Mouse (Mus musculus): ENCODE measurements around the gene Ces1g. TPM values are rescaled to one million over a fixed set of nuclear protein-coding genes. Genes with fewer than 3 reads are reported as not detected.

Gene Ces1g
- polyA plus RNA-seq (2012; rRNA removed), result not detected in 2 replicates

DNA sequence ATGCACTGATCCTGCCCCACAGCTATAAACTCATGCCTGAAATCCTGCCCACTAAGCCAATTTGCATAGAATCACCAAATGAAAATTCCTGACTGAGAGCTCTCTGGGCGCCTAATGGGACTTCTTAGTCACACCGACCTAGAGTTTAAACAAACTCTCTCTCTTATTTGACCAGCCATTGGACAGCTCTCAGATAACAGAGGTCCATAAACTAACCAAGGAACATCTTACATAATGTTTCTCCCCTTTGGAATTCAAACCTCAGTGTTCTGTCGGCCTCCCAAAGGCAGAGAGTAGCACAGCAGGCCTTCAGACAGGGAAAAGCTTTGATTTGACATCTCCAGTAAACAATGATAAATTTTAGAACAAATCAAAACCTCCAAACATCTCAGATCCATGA is at the start of gene Ces1g:
Gene Ces1g (minus strand): TSS at position 102 of the 400 bp plus-strand sequence.
- TF ChIP-seq POLR2A (IDR thresholded peaks at IDR 0.05; ENCODE audit: borderline replicate concordance, extremely low read depth, insufficient read depth, insufficient read length, poor library complexity, severe bottlenecking), result no peak
- no peak for TF ChIP-seq CTCF (IDR thresholded peaks at IDR 0.05; ENCODE audit: borderline replicate concordance, extremely low read depth, insufficient read depth, insufficient read length)
- peak; percentile 15 for DNase-seq (ENCODE audit: low read depth)

DNA sequence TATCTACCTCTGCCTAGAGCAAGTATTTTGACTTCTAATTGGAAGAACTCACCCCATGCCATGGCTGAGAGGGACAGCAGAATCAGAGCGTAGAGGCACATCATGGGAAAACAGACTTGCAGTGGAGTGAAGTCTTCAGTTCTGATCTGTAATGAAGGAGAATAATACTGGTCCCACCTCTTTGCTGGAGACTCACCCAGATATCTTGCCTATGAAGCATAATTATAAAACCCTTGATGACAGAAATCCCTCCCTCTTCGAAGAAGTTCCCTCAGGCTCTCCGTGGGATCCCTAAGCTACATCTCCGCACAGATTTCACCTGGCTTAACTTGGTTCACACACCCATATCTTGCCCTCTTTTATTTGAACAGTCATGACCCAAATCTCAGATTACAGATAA is 42.5 kb upstream of the Ces1g start, which contains the start of gene Ces1h:
Gene Ces1h (minus strand): TSS at position 101 of the 400 bp plus-strand sequence.
- TF ChIP-seq POLR2A (IDR thresholded peaks at IDR 0.05; ENCODE audit: borderline replicate concordance, extremely low read depth, insufficient read depth, insufficient read length, poor library complexity, severe bottlenecking) (no peak), CTCF (IDR thresholded peaks at IDR 0.05; ENCODE audit: borderline replicate concordance, extremely low read depth, insufficient read depth, insufficient read length) (no peak)
- no peak for DNase-seq (ENCODE audit: low read depth)

GRCm38 (mm10) chr8:93369481-93369880 is 32.4 kb upstream of the Ces1g start:
- no peak for TF ChIP-seq POLR2A (IDR thresholded peaks at IDR 0.05; ENCODE audit: borderline replicate concordance, extremely low read depth, insufficient read depth, insufficient read length, poor library complexity, severe bottlenecking)
- TF ChIP-seq CTCF (IDR thresholded peaks at IDR 0.05; ENCODE audit: borderline replicate concordance, extremely low read depth, insufficient read depth, insufficient read length), result no peak
- DNase-seq (ENCODE audit: low read depth), result peak; percentile 43

DNA sequence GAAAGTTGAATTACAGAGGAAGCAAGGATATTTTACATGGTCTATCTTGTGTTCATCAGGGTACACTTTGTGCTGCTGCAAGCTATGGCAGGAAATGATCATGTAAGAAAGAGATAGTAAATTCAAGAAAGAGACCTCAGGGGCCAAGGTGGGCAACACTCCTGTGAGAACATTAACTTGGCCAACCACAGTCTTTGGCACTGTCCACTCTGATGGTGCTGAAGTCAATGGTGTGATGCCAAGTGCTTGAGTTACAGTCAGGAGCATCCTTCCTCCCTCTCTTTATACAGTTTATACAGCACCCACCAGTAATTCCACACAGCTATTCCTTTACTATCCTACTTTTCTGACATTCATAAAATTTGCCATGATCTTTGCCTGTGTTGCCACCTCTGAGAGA is 23.0 kb upstream of the Ces1g start:
- TF ChIP-seq POLR2A (IDR thresholded peaks at IDR 0.05; ENCODE audit: borderline replicate concordance, extremely low read depth, insufficient read depth, insufficient read length, poor library complexity, severe bottlenecking) (no peak), CTCF (IDR thresholded peaks at IDR 0.05; ENCODE audit: borderline replicate concordance, extremely low read depth, insufficient read depth, insufficient read length) (no peak)
- DNase-seq (ENCODE audit: low read depth), result no peak

DNA sequence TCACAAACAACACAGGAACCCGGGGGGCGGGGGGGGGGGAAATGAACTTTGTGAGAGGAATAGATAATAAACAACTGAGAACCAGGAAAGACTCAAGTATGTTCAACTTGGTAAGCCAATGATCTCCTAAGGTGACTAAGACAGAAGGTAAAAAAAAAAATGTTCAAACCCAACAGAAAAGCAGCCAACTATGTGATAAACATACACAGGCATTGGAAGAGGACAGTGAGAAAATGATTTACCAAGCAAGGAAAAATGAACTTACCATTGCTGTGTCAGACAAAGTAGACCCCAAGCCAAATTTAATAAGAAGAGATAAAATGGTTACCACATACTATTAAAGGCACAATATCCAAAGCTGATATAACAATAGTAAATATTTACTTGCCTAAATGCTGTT is 2.4 kb upstream of the Ces1g start:
- DNase-seq (ENCODE audit: low read depth), result no peak
- TF ChIP-seq CTCF (IDR thresholded peaks at IDR 0.05; ENCODE audit: borderline replicate concordance, extremely low read depth, insufficient read depth, insufficient read length) (no peak), POLR2A (IDR thresholded peaks at IDR 0.05; ENCODE audit: borderline replicate concordance, extremely low read depth, insufficient read depth, insufficient read length, poor library complexity, severe bottlenecking) (no peak)

- TF ChIP-seq CTCF (IDR thresholded peaks at IDR 0.05; ENCODE audit: borderline replicate concordance, extremely low read depth, insufficient read depth, insufficient read length) (no peak), POLR2A (IDR thresholded peaks at IDR 0.05; ENCODE audit: borderline replicate concordance, extremely low read depth, insufficient read depth, insufficient read length, poor library complexity, severe bottlenecking) (no peak)
- no peak for DNase-seq (ENCODE audit: low read depth)
These were observed 4.4 kb downstream of the Ces1g start for GRCm38 (mm10) chr8:93332703-93333102.

GRCm38 (mm10) chr8:93331151-93331550 is 6.0 kb downstream of the Ces1g start:
- DNase-seq (ENCODE audit: low read depth), result no peak
- TF ChIP-seq CTCF (IDR thresholded peaks at IDR 0.05; ENCODE audit: borderline replicate concordance, extremely low read depth, insufficient read depth, insufficient read length), result no peak
- TF ChIP-seq POLR2A (IDR thresholded peaks at IDR 0.05; ENCODE audit: borderline replicate concordance, extremely low read depth, insufficient read depth, insufficient read length, poor library complexity, severe bottlenecking), result no peak

DNA sequence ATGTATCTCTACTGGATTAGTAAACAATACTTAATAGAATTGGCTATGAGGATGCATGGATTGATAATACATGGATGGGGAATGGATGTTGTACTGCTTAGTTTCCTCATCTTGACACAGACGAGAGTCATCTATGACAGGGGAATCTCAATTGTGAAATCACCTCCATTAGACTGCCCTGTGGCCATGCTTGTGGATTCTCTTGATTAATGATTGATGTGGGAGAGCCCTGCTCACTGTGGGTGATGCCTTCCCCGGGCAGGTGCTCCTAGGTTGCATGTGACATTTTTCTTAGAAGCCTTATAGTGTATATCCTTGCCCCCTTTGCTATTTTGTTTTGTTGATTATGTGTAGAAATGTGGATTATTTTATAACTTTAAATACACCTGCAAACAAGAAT is 12.0 kb downstream of the Ces1g start:
- TF ChIP-seq POLR2A (IDR thresholded peaks at IDR 0.05; ENCODE audit: borderline replicate concordance, extremely low read depth, insufficient read depth, insufficient read length, poor library complexity, severe bottlenecking), result no peak
- no peak for TF ChIP-seq CTCF (IDR thresholded peaks at IDR 0.05; ENCODE audit: borderline replicate concordance, extremely low read depth, insufficient read depth, insufficient read length)

DNA sequence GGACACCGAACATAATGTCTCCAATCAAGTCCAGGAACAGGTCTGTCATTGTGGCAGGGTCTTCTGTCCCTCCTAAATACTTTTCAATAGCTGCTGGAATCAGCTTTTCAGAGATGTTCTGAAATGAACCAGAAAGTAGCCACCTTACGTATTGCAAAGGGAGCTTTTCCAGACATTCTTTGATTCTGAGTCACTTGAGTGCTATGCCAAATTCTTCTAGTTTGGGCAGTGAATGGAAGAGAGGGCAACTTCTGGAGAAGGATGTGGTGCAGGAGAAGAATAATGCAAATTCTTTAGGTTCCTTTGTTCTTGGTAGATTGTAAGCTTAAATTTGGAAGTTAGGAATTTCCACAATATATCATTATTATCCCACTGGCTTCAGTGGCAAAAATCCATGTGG is 20.1 kb downstream of the Ces1g start:
- DNase-seq (ENCODE audit: low read depth), result no peak
- TF ChIP-seq CTCF (IDR thresholded peaks at IDR 0.05; ENCODE audit: borderline replicate concordance, extremely low read depth, insufficient read depth, insufficient read length) (no peak), POLR2A (IDR thresholded peaks at IDR 0.05; ENCODE audit: borderline replicate concordance, extremely low read depth, insufficient read depth, insufficient read length, poor library complexity, severe bottlenecking) (no peak)

More for the DNA sequence above, 12.0 kb downstream of the Ces1g start:
- DNase-seq (ENCODE audit: low read depth), result no peak

- TF ChIP-seq CTCF (IDR thresholded peaks at IDR 0.05; ENCODE audit: borderline replicate concordance, extremely low read depth, insufficient read depth, insufficient read length) (no peak), POLR2A (IDR thresholded peaks at IDR 0.05; ENCODE audit: borderline replicate concordance, extremely low read depth, insufficient read depth, insufficient read length, poor library complexity, severe bottlenecking) (no peak)
- no peak for DNase-seq (ENCODE audit: low read depth)
These were observed 21.6 kb downstream of the Ces1g start for GRCm38 (mm10) chr8:93315557-93315956.

DNA sequence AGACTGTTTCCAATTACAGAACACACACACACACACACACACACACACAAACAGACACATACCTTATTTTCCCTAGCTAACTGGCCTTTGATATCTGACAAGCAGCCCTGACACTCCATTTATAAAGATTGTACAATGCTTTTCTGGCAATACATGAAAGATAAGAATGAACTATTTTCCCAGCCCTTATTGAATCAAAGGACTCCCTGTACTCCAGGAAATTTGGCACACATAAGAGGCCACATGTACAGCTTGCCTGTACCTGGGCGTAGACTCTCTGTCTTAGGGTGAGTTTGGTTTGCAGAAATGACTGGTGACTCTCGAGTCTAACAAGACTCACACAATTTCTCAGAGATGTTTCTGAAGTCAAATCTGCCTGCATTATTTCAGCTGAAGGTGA is 53.2 kb downstream of the Ces1g start:
- TF ChIP-seq POLR2A (IDR thresholded peaks at IDR 0.05; ENCODE audit: borderline replicate concordance, extremely low read depth, insufficient read depth, insufficient read length, poor library complexity, severe bottlenecking) (no peak), CTCF (IDR thresholded peaks at IDR 0.05; ENCODE audit: borderline replicate concordance, extremely low read depth, insufficient read depth, insufficient read length) (no peak)
- no peak for DNase-seq (ENCODE audit: low read depth)

GRCm38 (mm10) chr8:93282349-93282748 is 54.8 kb downstream of the Ces1g start:
- no peak for DNase-seq (ENCODE audit: low read depth)
- TF ChIP-seq POLR2A (IDR thresholded peaks at IDR 0.05; ENCODE audit: borderline replicate concordance, extremely low read depth, insufficient read depth, insufficient read length, poor library complexity, severe bottlenecking) (no peak), CTCF (IDR thresholded peaks at IDR 0.05; ENCODE audit: borderline replicate concordance, extremely low read depth, insufficient read depth, insufficient read length) (no peak)
